Mouse (Mus musculus) limb, embryonic 10.5 days (tissue): ENCODE data around the gene Cpz. TPM values are rescaled to one million over a fixed set of nuclear protein-coding genes. Genes with fewer than 3 reads are reported as not detected.

Experiments
- DNase-seq: peaks from one replicate; pipeline ENCODE4 v3.0.0-alpha.2; 2017; ENCODE audit warnings: low spot score
- H3K27ac ChIP-seq: fragments of 300-500 bp; sonication (generic); 2 replicates; pipeline ENCODE4 v1.5.1; 2016; ENCODE audit warnings: mild to moderate bottlenecking
- H3K27me3 ChIP-seq: fragments of 300-500 bp; sonication (generic); 2 replicates; pipeline ENCODE4 v1.6.1; 2016; ENCODE audit warnings: low read depth, mild to moderate bottlenecking; ENCODE audit not compliant: poor library complexity, severe bottlenecking
- H3K36me3 ChIP-seq: fragments of 300-500 bp; sonication (generic); 2 replicates; pipeline ENCODE4 v1.6.1; 2016; ENCODE audit warnings: mild to moderate bottlenecking, moderate library complexity
- H3K4me1 ChIP-seq: fragments of 300-500 bp; sonication (generic); 2 replicates; pipeline ENCODE4 v1.6.1; 2016
- H3K4me3 ChIP-seq: fragments of 300-500 bp; sonication (generic); 2 replicates; pipeline ENCODE4 v1.5.1; 2016; ENCODE audit warnings: mild to moderate bottlenecking, moderate library complexity
- H3K9me3 ChIP-seq: fragments of 300-500 bp; sonication (generic); replicated peaks from 2 replicates; pipeline ENCODE4 v1.6.1; 2016; ENCODE audit warnings: mild to moderate bottlenecking
- WGBS: fragments of 180-500 bp; shearing (Covaris S2); methylation state at CpG from one replicate; pipeline ENCODE4 v1.1.7; 2016; 5-methylcytosine and 5-hydroxymethylcytosine counted together
- polyA plus RNA-seq: library from polyadenylated mRNA; unstranded; fragments of >200 nt; fragmentation: Nextera tagmentation; extraction: Ambion mirVana; gene quantifications from 2 replicates; pipeline ENCODE4 v1.2.1, GENCODE M21; 2016

The Cpz gene
- 4.2 and 8.0 TPM in 2 replicates for polyA plus RNA-seq

DNA sequence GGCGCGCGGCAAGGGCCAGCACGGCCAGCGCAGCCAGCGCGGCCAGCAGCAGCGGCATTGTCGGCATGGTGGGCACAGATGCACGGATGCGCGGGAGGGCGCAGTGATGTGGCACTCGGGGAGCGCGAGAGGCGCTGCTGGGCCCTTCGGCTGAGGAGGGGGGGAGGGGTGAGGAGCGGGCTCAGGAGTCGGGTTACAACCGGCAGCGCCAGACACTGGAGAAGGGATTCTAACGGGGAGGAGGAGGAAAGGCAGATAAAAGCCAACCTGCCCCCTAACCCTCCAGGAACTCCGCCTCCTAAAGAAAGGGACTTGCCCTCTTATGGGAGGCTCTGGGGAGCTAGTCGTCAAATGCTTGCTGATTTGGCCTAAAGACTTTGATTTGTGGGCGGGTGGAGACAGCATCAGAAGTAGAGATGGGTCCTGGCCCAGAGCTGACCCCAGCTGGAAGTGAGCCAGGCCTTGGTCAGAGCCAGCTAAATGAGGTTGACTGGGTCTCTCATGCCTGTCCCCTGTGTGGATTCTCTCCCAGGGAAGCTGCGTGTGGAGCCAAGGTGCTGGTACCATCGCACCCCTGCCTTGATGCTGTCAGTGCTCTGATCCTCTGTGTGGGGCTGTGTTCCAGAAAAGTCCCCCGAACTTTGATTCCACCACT, at the start of gene Cpz:
Gene Cpz, minus strand, starts transcription at position 230 of the 655 bp plus-strand sequence.
- DNase-seq = peak; percentile 89
- Histone ChIP-seq H3K27me3 (peaks cover 58% of the 10 kb centered on the region), H3K4me3 (peak within 1 kb of the TSS; percentile 54), H3K9me3 (no peaks in the 10 kb centered on the region), H3K27ac (peak within 1 kb of the TSS; percentile 79), H3K4me1 (peaks cover 38% of the 10 kb centered on the region), H3K36me3 (no peaks in the 10 kb centered on the region)
- 3% methylated on average over 29 of the region's 29 CpGs for WGBS

DNA sequence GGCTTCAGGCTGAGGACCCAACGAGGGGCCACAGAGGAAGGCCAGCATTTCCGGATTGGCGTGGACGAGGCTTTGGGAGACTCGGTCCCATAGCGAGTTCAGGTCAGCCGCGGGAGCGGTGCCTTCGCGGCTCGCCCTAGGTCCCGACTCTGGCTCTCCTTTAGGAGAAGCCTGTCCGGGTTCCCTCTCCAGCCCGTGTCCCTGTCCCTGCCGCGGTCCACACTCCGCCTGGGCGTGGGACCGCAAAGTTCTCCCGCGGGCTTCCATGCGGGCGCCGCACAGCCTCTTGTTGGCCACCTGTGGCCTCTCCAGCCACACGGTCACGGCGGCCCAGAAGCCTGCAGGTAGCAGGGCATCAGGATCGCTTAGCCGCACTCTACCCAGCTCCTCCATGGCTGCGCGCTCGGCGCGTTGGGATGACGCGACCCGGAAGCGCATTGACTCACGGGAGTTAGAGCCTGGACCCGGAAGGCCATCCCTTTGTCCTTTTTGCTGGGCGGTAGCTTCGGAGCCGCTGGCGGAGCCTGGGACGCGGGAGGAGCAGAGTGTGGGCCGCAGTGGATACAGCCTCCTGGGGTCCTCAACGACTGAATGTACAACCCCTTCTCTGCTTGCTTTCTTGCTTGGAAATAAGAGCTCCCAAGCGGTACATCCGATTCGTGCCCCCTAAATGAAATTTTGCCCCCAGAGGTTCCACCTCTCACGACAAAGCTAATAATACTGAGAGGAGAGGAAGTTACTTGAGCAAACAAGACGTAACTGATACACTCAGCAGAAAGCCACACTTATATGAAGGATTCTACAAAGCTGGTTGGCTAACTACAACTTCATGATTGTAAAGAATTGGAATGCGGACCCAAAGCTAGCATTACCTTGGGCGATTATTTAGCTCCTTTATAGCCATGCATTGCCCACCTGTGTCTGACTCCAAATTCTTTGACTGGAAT, 49.4 kb upstream of the Cpz start, which contains the start of gene Trmt44:
Gene Trmt44, minus strand, starts transcription at position 418 of the 947 bp plus-strand sequence.
- Histone ChIP-seq H3K4me1 (peaks cover 12% of the 10 kb centered on the region), H3K4me3 (peak within 1 kb of the TSS; percentile 82), H3K27me3 (no peaks in the 10 kb centered on the region), H3K9me3 (no peaks in the 10 kb centered on the region), H3K36me3 (peaks cover 37% of the 10 kb centered on the region), H3K27ac (peak within 1 kb of the TSS; percentile 91)
- 4% methylated on average over 56 of the region's 56 CpGs for WGBS
- DNase-seq = peak; percentile 95

GRCm38 (mm10) chr5:35571546-35571945, 46.0 kb upstream of the Cpz start:
- Histone ChIP-seq H3K4me3 (no peak overlapping the region), H3K27me3 (no peaks in the 10 kb centered on the region), H3K36me3 (peaks cover 71% of the 10 kb centered on the region), H3K9me3 (no peaks in the 10 kb centered on the region), H3K27ac (no peak overlapping the region), H3K4me1 (peaks cover 12% of the 10 kb centered on the region)
- no peak for DNase-seq
- 92% methylated on average over 6 of the region's 6 CpGs for WGBS

GRCm38 (mm10) chr5:35566632-35567031, 41.1 kb upstream of the Cpz start:
- H3K36me3 ChIP-seq = peaks cover 100% of the 10 kb centered on the region
- no peak overlapping the region for H3K27ac ChIP-seq
- no peaks in the 10 kb centered on the region for H3K9me3 ChIP-seq
- no peaks in the 10 kb centered on the region for H3K27me3 ChIP-seq
- DNase-seq = no peak
- H3K4me1 ChIP-seq = no peaks in the 10 kb centered on the region
- 90% methylated on average over 4 of the region's 4 CpGs for WGBS
- H3K4me3 ChIP-seq = no peak overlapping the region

- Histone ChIP-seq H3K4me3 (no peak overlapping the region), H3K4me1 (no peaks in the 10 kb centered on the region), H3K9me3 (no peaks in the 10 kb centered on the region), H3K27me3 (no peaks in the 10 kb centered on the region), H3K27ac (no peak overlapping the region), H3K36me3 (peaks cover 99% of the 10 kb centered on the region)
- no peak for DNase-seq
- 87% methylated on average over 9 of the region's 9 CpGs for WGBS
Observed at GRCm38 (mm10) chr5:35565217-35565616, 39.7 kb upstream of the Cpz start.

DNA sequence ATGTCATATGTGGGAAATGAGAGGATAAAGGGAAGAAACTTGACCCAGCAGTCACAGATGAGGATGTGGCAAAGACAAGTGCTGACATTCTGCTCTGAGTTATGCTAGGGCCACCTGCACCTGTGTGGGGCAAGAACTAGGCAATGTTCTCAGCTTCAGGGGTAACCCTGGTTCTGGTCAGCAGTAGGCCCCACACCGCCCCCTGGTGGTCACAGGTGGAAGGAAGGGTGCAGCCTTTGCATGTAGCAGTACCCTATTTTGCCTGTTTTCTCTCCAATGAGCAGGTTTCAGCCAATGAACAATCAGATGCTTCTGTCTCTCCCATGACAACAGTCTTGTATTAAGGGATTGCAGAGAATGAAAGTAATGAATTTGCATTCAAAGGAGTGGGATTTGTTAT, 38.0 kb upstream of the Cpz start:
- Histone ChIP-seq H3K4me3 (no peak overlapping the region), H3K27me3 (no peaks in the 10 kb centered on the region), H3K4me1 (no peaks in the 10 kb centered on the region), H3K27ac (no peak overlapping the region), H3K36me3 (peaks cover 99% of the 10 kb centered on the region), H3K9me3 (no peaks in the 10 kb centered on the region)
- 0% methylated on average over 1 of the region's 1 CpGs for WGBS
- DNase-seq = peak; percentile 90

- Histone ChIP-seq H3K27me3 (no peaks in the 10 kb centered on the region), H3K27ac (no peak overlapping the region), H3K9me3 (no peaks in the 10 kb centered on the region), H3K36me3 (peaks cover 99% of the 10 kb centered on the region), H3K4me3 (no peak overlapping the region), H3K4me1 (no peaks in the 10 kb centered on the region)
- 88% methylated on average over 2 of the region's 2 CpGs for WGBS
- no peak for DNase-seq
Observed at GRCm38 (mm10) chr5:35562616-35563015, 37.1 kb upstream of the Cpz start.

GRCm38 (mm10) chr5:35559447-35559846, 33.9 kb upstream of the Cpz start:
- 94% methylated on average over 8 of the region's 8 CpGs for WGBS
- Histone ChIP-seq H3K36me3 (peaks cover 96% of the 10 kb centered on the region), H3K27me3 (no peaks in the 10 kb centered on the region), H3K9me3 (no peaks in the 10 kb centered on the region), H3K27ac (no peak overlapping the region), H3K4me3 (no peak overlapping the region), H3K4me1 (no peaks in the 10 kb centered on the region)
- no peak for DNase-seq

DNA sequence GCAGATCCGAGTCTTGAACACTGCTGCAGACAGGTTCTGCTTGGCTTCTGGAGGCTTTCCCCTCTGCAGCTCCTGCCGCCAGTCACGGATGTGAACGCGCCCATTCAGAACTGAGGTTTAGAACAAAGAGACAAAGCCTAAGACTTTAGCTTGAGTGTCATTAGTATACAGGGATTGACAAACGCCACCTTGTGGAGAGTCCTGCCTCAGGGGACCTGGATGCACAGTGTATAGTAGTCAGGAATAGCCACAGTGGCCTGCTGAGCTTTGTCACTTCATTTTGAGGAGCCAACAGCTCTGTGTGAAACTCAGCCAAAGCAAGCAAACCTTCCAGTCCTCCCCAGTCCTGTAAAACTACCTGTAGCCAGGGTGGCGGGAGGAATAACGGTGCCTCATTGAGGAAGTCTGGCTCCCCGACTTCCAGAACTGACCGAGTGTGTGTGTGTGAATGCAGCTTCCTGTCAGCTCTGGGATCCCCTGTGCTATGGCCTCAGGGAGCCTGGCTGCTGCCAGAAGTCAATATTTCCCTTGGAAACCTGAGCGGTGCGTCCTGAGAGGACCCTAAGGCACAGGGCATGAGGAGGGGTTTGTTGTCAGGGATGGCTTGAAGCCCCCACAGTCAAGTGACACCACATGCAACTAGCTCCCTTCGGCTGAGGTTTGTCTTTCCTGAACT, 32.6 kb upstream of the Cpz start:
- DNase-seq = no peak
- 82% methylated on average over 13 of the region's 13 CpGs for WGBS
- Histone ChIP-seq H3K27ac (no peak overlapping the region), H3K36me3 (peaks cover 88% of the 10 kb centered on the region), H3K27me3 (no peaks in the 10 kb centered on the region), H3K4me1 (no peaks in the 10 kb centered on the region), H3K4me3 (no peak overlapping the region), H3K9me3 (no peaks in the 10 kb centered on the region)

DNA sequence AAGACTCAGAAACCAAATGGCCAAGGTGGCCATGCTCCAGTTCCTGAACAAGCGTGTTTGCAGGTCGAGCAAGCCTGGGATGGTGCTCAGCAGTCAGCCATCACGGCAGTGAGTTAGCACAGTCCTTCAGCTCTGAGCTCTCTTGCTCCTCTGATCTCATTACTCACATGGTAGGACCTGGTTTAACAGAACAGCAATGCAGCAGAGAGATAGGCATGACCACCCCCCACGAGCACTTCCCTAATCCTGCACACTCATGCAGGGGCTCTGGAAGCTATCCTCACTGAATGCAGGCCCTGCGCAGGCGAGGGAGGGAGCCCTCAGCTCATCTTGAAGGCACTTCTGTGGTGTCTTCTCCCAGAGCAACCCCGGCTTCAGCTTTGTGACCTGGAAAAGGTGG, 30.9 kb upstream of the Cpz start:
- no peak overlapping the region for H3K4me3 ChIP-seq
- no peaks in the 10 kb centered on the region for H3K27me3 ChIP-seq
- H3K4me1 ChIP-seq = peaks cover 13% of the 10 kb centered on the region
- no peaks in the 10 kb centered on the region for H3K9me3 ChIP-seq
- WGBS = 88% methylated on average over 7 of the region's 7 CpGs
- no peak for DNase-seq
- no peak overlapping the region for H3K27ac ChIP-seq
- peaks cover 71% of the 10 kb centered on the region for H3K36me3 ChIP-seq

- 85% methylated on average over 4 of the region's 4 CpGs for WGBS
- Histone ChIP-seq H3K27ac (no peak overlapping the region), H3K27me3 (no peaks in the 10 kb centered on the region), H3K4me3 (no peak overlapping the region), H3K4me1 (peaks cover 13% of the 10 kb centered on the region), H3K36me3 (peaks cover 38% of the 10 kb centered on the region), H3K9me3 (no peaks in the 10 kb centered on the region)
- no peak for DNase-seq
Observed at GRCm38 (mm10) chr5:35552838-35553539, 27.5 kb upstream of the Cpz start.
